Mouse (Mus musculus) kidney, postnatal 0 days (tissue): ENCODE measurements around the gene Rab27a. TPM values are rescaled to one million over a fixed set of nuclear protein-coding genes. Genes with fewer than 3 reads are reported as not detected.
A peak's percentile ranks its signal among the peaks of the same experiment; 100 is the strongest.

Experiments used
- ATAC-seq: fragments of 200-750 bp; cut with Nextera tagmentation; replicated peaks from 2 replicates; pipeline ENCODE4 v1.8.0; 2017; ENCODE audit warnings: low read depth, moderate number of reproducible peaks, moderate TSS enrichment, moderate library complexity; ENCODE audit not compliant: low FRiP score
- DNase-seq: peaks from one replicate; pipeline ENCODE4 v3.0.0-alpha.2; 2016; ENCODE audit warnings: low spot score
- H3K27ac ChIP-seq: fragments of 300-500 bp; sonication (generic); 2 replicates; pipeline ENCODE4 v1.5.1; 2014; ENCODE audit warnings: mild to moderate bottlenecking
- H3K27me3 ChIP-seq: fragments of 300-500 bp; sonication (generic); 2 replicates; pipeline ENCODE4 v1.6.1; 2014; ENCODE audit warnings: low read length, mixed read lengths; ENCODE audit not compliant: insufficient read depth
- H3K36me3 ChIP-seq: fragments of 300-500 bp; sonication (generic); 2 replicates; pipeline ENCODE4 v1.6.1; 2014; ENCODE audit warnings: low read length, mixed read lengths; ENCODE audit not compliant: insufficient read depth
- H3K4me1 ChIP-seq: fragments of 300-500 bp; sonication (generic); replicated peaks from 2 replicates; pipeline ENCODE4 v1.6.1; 2014; ENCODE audit warnings: antibody characterized with exemption, low read length, mixed read lengths; ENCODE audit not compliant: insufficient read depth
- H3K4me2 ChIP-seq: fragments of 300-500 bp; sonication (generic); 2 replicates; pipeline ENCODE4 v1.6.1; 2014; ENCODE audit warnings: mild to moderate bottlenecking, low read length, moderate library complexity, mixed read lengths
- H3K4me3 ChIP-seq: fragments of 300-500 bp; sonication (generic); replicated peaks from 2 replicates; pipeline ENCODE4 v1.5.1; 2014; ENCODE audit warnings: low read depth, low read length
- H3K9ac ChIP-seq: fragments of 300-500 bp; sonication (generic); 2 replicates; pipeline ENCODE4 v1.6.1; 2014; ENCODE audit warnings: low read depth, low read length
- H3K9me3 ChIP-seq: fragments of 300-500 bp; sonication (generic); replicated peaks from 2 replicates; pipeline ENCODE4 v1.6.1; 2016; ENCODE audit warnings: low read length, inconsistent platforms, mixed read lengths
- CTCF ChIP-seq: IDR thresholded peaks from 2 replicates; pipeline ENCODE4 v1.5.1; 2016; ENCODE audit warnings: antibody characterized with exemption, low read depth, mild to moderate bottlenecking, moderate library complexity
- WGBS: fragments of 180-500 bp; shearing (Covaris S2); extraction: QIAGEN DNeasy Blood & Tissue Kit; methylation state at CpG from one replicate; pipeline ENCODE4 v1.1.7; 2014; 5-methylcytosine and 5-hydroxymethylcytosine counted together
- polyA plus RNA-seq: library from polyadenylated mRNA; unstranded; fragments of >200 nt; fragmentation: Nextera tagmentation; extraction: Ambion mirVana; gene quantifications from 2 replicates; pipeline ENCODE4 v1.2.1, GENCODE M21; 2015

The Rab27a gene
- polyA plus RNA-seq, 1 experiment from 2014 or later = 8.9 TPM

DNA sequence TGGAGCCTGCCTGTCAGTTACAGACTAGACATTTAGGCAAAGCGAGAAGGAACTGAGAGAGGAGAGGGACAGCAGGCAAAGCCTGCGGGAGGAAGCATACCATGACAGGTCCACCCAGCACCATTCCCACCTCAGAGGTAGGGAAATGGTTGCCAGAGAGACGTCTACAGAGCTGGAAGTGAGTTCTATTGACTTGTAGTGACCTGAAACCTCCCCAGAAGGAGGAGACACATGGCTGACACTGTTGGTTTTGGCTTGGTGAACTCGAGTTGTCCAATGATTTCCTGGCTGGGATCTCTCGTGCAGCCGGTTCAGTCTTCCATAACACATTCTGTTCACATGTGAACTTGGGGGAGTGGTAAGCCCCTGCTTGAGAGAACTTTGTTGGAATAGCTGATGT lies 39.3 kb downstream of the Rab27a start:
- H3K4me1 ChIP-seq = no peaks in the 10 kb centered on the region
- no peak overlapping the region for H3K4me2 ChIP-seq
- H3K27me3 ChIP-seq = no peaks in the 10 kb centered on the region
- no peaks in the 10 kb centered on the region for H3K9me3 ChIP-seq
- no peak overlapping the region for H3K4me3 ChIP-seq
- 39% methylated on average over 6 of the region's 6 CpGs for WGBS
- ATAC-seq (no peak), DNase-seq (peak; percentile 11)
- TF ChIP-seq CTCF = no peak
- H3K36me3 ChIP-seq = no peaks in the 10 kb centered on the region
- H3K9ac ChIP-seq = no peak overlapping the region
- no peak overlapping the region for H3K27ac ChIP-seq

DNA sequence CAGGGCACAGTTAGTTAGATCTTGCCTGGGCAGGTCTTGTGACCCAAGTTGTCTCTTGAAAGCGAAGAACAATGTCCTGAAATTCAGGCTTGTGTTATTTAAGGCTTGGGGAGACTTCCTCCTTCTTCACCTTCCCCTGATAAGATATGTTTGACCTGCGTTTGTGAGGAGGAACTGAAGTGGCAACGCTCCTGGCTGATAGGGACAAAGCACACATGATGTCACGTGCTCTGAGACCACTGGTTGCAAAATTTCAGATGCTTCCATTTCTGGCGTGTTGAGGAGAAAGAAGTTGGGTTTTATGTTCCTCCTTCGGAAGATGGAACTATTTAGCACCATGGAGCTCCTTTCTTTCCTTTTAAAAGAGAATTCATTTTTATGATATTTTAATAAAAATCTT lies 41.2 kb downstream of the Rab27a start:
- H3K27me3 ChIP-seq = no peaks in the 10 kb centered on the region
- no peak for TF ChIP-seq CTCF
- no peak for DNase-seq
- no peak overlapping the region for H3K4me2 ChIP-seq
- H3K36me3 ChIP-seq = no peaks in the 10 kb centered on the region
- no peaks in the 10 kb centered on the region for H3K4me1 ChIP-seq
- no peak overlapping the region for H3K4me3 ChIP-seq
- ATAC-seq = no peak
- no peak overlapping the region for H3K9ac ChIP-seq
- WGBS = 81% methylated on average over 6 of the region's 6 CpGs
- H3K9me3 ChIP-seq = no peaks in the 10 kb centered on the region
- no peak overlapping the region for H3K27ac ChIP-seq

DNA sequence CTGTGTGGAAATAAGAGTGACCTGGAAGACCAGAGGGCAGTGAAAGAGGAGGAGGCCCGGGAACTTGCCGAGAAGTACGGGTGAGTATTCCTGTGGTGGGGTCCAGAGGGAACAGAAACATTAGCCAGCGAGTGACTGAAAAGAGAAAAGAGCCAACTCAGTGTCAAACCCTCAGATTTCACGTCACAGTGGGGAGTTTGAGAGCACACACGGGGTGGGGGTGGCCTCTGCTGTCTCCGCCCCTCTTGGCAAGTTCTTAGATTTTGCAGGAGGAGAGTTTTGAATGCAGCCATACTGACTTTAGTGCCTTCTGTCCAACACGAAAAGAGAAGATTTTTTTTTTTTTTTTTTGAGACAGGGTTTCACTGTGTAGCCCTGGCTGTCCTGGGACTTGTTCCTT lies 42.5 kb downstream of the Rab27a start:
- H3K27ac ChIP-seq = no peak overlapping the region
- H3K27me3 ChIP-seq = no peaks in the 10 kb centered on the region
- DNase-seq (peak; percentile 15), ATAC-seq (no peak)
- no peak overlapping the region for H3K4me2 ChIP-seq
- no peak overlapping the region for H3K4me3 ChIP-seq
- TF ChIP-seq CTCF = no peak
- no peaks in the 10 kb centered on the region for H3K4me1 ChIP-seq
- 60% methylated on average over 8 of the region's 8 CpGs for WGBS
- H3K9ac ChIP-seq = no peak overlapping the region
- no peaks in the 10 kb centered on the region for H3K9me3 ChIP-seq
- H3K36me3 ChIP-seq = no peaks in the 10 kb centered on the region

DNA sequence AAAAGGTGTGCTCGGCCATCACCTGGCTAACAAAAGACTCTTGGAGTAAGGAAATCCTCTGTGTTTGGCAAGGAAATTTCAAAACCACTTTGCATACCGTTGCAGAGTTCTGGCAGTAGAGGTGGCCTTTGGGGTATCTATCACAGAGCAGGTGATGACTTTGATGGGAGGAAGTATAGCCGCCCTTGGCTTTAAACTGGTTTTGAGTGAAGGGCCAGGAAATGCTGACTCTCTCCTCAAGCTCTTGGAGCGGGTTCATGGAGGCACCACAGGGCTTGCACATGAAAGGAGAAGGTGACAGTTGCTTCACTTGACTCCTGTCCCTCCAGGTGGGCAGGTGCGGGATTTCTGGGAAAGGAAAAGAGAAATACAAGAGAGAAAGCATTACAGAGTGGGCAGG lies 42.9 kb downstream of the Rab27a start:
- Histone ChIP-seq H3K9ac (no peak overlapping the region), H3K27ac (no peak overlapping the region), H3K4me2 (no peak overlapping the region), H3K27me3 (no peaks in the 10 kb centered on the region), H3K4me1 (no peaks in the 10 kb centered on the region), H3K36me3 (no peaks in the 10 kb centered on the region), H3K4me3 (no peak overlapping the region), H3K9me3 (no peaks in the 10 kb centered on the region)
- no peak for DNase-seq
- ATAC-seq = no peak
- 81% methylated on average over 5 of the region's 5 CpGs for WGBS
- no peak for TF ChIP-seq CTCF

DNA sequence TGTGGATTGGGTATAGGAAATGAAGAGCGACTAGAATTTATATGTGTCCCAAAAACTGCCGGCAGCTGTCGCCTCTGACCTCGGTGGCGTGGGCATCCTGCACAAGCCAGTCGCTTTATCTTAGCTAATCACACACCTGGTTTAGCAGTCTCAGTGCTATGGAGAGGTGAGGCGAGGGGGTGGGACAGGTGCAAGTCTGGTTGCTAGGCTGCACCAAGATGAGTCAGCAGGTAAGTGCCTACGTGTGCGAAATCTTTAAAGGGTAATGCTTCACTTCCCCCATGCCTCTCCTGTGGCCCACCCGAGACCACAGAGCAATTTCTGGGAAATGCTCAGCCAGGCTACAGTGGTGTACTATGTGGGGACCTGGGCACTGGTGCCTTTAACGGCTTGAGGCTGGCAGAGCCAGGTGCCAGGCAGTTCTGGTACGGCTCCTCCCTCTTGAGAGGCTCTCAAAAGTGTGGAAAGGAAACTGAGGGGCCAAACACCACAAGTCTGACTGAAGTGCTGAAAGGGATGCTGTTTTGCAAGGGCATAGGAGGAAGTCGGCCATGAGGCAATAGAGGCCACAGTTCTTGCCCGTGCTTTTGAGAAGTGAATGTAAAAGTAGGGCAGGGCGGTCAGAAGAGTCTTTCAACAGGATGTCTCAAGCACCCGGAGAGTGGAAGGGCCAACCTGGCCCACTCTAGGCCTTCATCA lies 44.7 kb downstream of the Rab27a start:
- Histone ChIP-seq H3K9me3 (no peaks in the 10 kb centered on the region), H3K27me3 (no peaks in the 10 kb centered on the region), H3K9ac (no peak overlapping the region), H3K27ac (no peak overlapping the region), H3K36me3 (no peaks in the 10 kb centered on the region), H3K4me1 (no peaks in the 10 kb centered on the region), H3K4me2 (no peak overlapping the region), H3K4me3 (no peak overlapping the region)
- 67% methylated on average over 16 of the region's 16 CpGs for WGBS
- ATAC-seq = no peak; the same call in 1 of the 2 replicates
- peak; percentile 10 for DNase-seq
- TF ChIP-seq CTCF = no peak

DNA sequence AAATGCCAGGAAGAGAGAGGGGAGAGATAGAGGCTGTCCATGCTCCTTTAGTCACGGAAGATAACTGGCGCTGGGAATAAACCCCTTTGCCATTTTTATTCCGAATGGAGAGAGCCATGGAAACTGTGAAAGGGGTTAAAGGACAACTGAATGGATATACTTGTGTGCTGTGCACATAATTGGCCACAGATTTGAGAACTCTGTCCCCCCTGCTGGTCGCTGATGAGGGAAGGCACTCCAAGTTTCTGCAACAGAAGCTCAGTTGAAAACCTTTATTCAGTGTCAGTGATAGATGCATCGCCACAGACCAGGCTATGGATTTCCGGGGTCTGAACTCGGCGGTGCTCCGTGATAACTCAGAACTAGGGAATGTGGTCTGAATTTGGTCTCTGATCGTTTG lies 45.5 kb downstream of the Rab27a start:
- H3K27me3 ChIP-seq = no peaks in the 10 kb centered on the region
- WGBS = 80% methylated on average over 10 of the region's 10 CpGs
- no peak overlapping the region for H3K4me3 ChIP-seq
- H3K27ac ChIP-seq = no peak overlapping the region
- ATAC-seq = no peak
- H3K4me1 ChIP-seq = no peaks in the 10 kb centered on the region
- no peaks in the 10 kb centered on the region for H3K9me3 ChIP-seq
- H3K9ac ChIP-seq = no peak overlapping the region
- no peak overlapping the region for H3K4me2 ChIP-seq
- DNase-seq = no peak
- TF ChIP-seq CTCF = no peak
- H3K36me3 ChIP-seq = no peaks in the 10 kb centered on the region

DNA sequence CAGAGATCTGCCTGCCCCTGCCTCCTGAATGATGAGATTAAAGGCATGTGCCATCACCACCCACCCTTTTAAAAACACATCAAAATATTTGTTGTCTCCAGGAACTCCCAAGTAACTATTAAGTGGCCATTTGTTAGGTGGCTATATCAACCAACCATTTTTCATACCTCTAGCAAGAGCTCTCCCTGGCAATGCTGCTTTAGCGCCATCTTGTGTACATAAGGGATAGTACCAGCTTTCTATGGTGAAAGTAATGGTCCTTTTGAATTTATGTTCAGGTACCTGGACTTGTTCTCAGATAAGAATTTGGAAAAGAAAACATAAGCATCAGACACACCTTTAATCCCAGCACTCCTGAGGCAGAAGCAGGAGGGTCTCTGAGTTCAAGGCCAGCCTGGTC lies 47.1 kb downstream of the Rab27a start:
- 0% methylated on average over 1 of the region's 1 CpGs for WGBS
- no peaks in the 10 kb centered on the region for H3K27me3 ChIP-seq
- DNase-seq (peak; percentile 86), ATAC-seq (no peak)
- H3K9ac ChIP-seq = no peak overlapping the region
- H3K27ac ChIP-seq = no peak overlapping the region
- H3K4me2 ChIP-seq = no peak overlapping the region
- no peaks in the 10 kb centered on the region for H3K36me3 ChIP-seq
- no peaks in the 10 kb centered on the region for H3K4me1 ChIP-seq
- H3K9me3 ChIP-seq = no peaks in the 10 kb centered on the region
- peak; percentile 98 for TF ChIP-seq CTCF
- no peak overlapping the region for H3K4me3 ChIP-seq
